Mouse (Mus musculus) lung, adult 18-20 months (tissue): Measurements from ENCODE around the gene Mettl7b.
A peak's percentile ranks its signal among the peaks of the same experiment; 100 is the strongest.

ENCODE experiments used
- DNase-seq, 2 experiments: peaks; one replicate each; pipeline ENCODE4 v3.0.0; 2022; ENCODE audit warnings: mixed read lengths in 2 of 2

The Mettl7b gene

GRCm38 (mm10) chr10:128945675-128946074 is 15.1 kb downstream of the Mettl7b start:
- DNase-seq: peak; percentile 60 to 64

DNA sequence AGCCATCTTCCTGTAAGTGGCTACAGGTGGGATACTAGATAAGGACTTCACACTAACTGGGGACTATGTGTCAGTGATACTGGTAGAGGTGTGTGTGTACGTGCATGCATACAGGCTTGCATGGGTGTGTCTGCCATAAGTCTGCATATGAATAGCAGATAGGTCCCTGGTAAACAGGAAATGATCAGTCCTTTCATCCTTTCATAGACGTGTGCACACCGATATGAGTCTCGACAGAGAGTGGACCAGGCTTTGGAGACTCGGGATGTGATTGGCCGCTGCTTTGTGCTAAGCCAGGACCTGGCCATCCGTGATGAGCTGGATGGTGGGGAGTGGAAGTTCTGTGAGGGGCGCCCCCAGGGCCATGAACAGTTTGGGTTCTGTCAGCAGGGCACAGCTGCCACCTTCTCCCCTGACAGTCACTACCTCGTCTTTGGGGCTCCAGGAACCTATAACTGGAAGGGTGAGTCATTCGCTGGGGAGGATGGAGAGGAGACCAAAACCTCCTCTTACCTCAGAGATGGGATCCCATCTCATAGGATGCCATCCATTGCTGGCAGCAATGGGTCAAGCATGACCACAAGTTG is 20.2 kb downstream of the Mettl7b start:
- no peak for DNase-seq

GRCm38 (mm10) chr10:128938974-128939373 is 21.8 kb downstream of the Mettl7b start:
- peak; percentile 48 to 52 for DNase-seq

DNA sequence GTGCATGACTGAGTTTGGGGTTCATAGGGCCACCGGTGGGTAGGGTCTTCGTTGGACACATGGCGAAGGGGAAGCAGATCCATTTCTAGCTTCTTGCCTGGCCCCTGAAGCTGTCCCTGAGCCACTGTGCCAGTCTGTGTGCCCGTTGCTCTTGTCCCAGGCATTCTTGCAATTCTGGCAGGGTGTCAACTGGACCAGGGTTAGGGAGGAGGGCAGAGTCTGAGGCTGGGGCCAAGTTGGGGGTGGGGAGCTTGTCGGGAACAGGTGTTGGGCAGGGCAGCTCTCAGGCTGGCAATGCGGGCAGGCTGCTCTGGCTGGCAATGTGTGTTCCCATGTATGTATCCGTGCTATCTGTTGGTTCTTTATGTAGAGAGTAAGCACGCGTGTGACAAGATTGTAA is 22.3 kb downstream of the Mettl7b start:
- peak; percentile 90 for DNase-seq

GRCm38 (mm10) chr10:128937756-128938390 is 22.9 kb downstream of the Mettl7b start:
- no peak for DNase-seq

GRCm38 (mm10) chr10:128935826-128936440 is 24.9 kb downstream of the Mettl7b start:
- DNase-seq: no peak

- no peak for DNase-seq
These were observed 25.6 kb downstream of the Mettl7b start for GRCm38 (mm10) chr10:128934997-128935787.

- no peak for DNase-seq
These were observed 26.6 kb downstream of the Mettl7b start for GRCm38 (mm10) chr10:128933976-128934721.

GRCm38 (mm10) chr10:128933574-128933973 is 27.2 kb downstream of the Mettl7b start, which contains the start of gene Itga7:
Gene Itga7, plus strand, starts transcription at chr10:128933818.
- peak; percentile 38 to 41 for DNase-seq

DNA sequence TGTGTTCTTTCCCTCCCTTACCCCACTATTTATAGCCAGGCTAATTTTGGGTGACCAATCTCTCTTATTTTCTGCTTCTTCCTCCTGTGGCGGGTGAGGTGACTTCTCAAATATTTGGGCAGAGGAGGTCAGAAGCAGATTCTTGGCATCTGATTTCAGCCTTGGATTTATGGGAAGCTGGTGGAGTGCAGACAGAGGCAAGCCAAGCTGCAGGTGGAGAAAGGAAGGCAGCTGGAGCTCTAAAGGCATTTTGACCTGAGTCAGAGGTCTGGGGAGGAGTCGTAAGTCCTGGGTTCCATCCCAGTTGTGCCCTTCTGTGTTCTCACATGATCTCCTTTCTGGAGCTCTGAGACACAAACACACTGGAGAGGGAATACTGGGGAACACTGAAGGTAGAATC is 29.3 kb downstream of the Mettl7b start:
- peak in 1 of 2 experiments; percentile 38 for DNase-seq

GRCm38 (mm10) chr10:128929638-128930378 is 31.0 kb downstream of the Mettl7b start:
- DNase-seq: peak; percentile 85 to 88

- no peak for DNase-seq
These were observed 32.4 kb downstream of the Mettl7b start for GRCm38 (mm10) chr10:128928356-128928755.

GRCm38 (mm10) chr10:128923935-128924334 is 36.9 kb downstream of the Mettl7b start, which contains the start of gene Bloc1s1:
Gene Bloc1s1, minus strand, starts transcription at chr10:128924035.
- DNase-seq: no peak

DNA sequence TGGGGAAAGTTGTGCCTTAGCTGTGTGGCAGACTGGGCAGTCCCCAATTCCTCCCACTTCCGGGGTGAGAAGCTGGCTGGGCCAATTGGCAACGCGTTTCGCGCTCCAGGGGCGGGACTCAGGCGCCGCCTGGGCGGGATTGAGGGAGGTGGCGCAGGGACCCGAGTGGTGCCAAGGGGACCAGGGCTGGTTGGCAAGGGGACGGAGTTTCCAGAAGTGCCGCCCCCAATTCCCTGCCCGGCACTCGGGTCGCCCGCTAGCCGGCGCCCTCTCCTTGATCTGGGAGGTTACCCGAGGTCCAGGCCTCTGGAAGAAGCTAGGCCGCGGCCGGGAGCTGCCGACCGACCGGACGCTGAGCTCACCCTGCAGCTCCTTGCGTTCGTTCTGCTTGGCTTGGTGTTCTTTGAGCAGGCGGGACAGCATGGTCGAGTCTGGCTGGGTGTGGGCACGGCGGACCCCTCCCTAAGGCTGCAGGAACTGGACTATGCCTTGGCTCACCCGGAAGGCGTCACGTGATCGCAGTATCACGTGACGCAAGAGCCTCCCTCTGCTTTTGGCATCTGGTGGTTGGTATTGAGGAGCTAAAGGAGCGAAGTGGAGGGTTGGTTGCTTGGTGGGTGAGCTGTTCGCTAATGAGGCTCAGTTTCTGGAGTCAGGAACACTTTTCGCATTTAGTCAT is 37.6 kb downstream of the Mettl7b start:
- DNase-seq: peak; percentile 97 to 98

DNA sequence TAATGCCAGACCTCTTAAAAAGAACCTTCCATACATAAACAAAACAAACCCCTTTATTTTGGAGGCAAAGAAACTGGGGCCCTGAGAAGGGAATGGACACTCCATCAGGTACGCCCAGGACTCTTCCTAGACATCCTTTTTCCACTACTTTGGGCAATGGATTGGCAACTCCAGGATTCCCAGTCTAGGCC is 38.1 kb downstream of the Mettl7b start, which contains the start of gene Rdh5:
Rdh5 (minus strand) TSS at position 67 of the 191 bp plus-strand sequence.
- DNase-seq: no peak

GRCm38 (mm10) chr10:128921883-128922821 is 38.6 kb downstream of the Mettl7b start:
- no peak for DNase-seq

DNA sequence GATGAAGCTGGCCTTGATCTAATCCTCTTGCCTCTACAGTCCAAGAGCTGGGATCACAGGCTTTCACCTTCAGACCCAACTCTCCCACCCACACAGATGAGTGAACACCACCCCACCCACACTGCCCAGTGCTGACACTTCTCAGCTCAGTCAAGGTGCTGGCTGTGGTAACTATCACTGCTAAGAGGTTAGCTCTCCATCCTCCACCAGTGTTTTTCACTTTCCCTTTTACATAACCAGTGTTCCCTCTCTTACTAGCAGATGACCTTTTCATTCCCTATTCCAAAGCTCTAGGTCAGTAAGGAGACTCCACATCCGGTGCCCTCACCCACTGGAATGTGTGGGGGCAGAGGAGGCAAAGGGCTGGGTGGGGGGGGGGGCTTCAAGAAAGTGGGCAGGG is 39.5 kb downstream of the Mettl7b start:
- DNase-seq: no peak

DNA sequence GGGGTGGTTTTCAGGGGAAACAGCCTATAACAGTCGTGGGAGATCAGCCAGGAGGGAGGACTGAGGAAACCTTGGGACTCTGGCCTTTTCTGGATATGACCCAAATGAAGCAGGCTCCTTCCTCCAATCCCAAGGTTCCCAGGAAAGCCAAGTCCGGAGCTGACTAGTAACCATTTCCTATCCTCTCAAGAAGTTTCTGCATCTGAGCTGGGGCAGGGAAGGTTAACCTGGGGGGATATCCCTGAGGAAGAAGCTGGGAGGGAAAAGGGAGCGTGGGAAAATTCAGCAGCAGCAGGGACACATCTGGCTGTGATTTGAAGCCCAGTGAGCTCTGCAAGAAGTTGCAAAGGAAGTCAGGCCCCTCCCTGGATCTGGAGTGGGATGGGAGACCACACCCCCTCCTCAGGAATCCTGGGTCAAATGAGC is 40.0 kb downstream of the Mettl7b start:
- DNase-seq: no peak

DNA sequence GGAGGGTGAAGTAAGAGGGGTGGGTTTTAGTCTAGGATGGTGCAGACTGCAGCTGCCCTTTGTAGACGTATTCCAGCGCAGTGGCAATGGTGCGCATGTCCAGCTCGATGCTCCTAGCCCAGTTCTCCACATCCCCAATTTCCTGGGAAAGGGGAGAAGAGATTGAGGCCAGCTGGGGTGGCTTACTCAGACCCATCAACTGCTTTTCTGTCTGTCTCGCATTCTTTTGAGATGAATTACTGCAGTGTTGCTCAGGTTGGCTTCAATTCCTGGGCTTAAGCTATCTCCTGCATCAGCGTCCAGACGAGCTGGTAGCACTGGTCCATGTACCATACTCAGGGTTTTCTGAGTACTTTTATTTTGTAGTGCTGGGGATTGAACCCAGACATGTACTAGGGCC is 40.8 kb downstream of the Mettl7b start:
- no peak for DNase-seq

DNA sequence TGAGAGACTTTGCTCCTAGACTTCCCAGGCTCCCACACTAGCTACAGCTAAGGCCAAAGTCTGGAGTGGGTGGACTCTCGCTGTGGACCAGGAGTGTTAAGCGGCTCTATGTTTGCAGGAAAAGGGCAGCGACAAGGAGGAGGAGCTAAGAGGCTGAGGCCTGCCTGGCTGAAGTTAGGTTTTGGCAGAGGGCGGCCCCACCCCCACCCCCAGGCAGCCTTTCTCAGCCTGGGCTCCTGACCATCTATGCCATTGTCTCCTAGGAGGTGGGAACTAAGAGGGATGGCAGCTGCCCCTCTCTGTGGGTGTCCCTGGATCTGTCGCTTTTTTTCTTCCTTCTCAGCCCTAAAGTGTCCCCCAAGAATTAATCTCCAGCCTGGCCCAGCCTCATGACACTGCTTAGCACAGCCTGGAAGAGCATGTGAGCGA is 41.6 kb downstream of the Mettl7b start:
- no peak for DNase-seq
